Mouse (Mus musculus) spleen, adult 2 months (tissue): ENCODE results near the gene Coro6.

Source experiments
- CTCF ChIP-seq: fragments of 200-500 bp; IDR thresholded peaks from 2 replicates; pipeline ENCODE4 v1.5.1; 2011; ENCODE audit warnings: mild to moderate bottlenecking, inconsistent platforms; ENCODE audit not compliant: insufficient read depth, insufficient read length, insufficient replicate concordance; ENCODE audit errors: extremely low read depth
- POLR2A ChIP-seq: fragments of 200-500 bp; IDR thresholded peaks from 2 replicates; pipeline ENCODE4 v1.6.1; 2011; ENCODE audit warnings: low read depth, low read length, inconsistent platforms

GRCm38 (mm10) chr11:77502481-77502880 lies 40.3 kb downstream of the Coro6 start:
- TF ChIP-seq CTCF (no peak), POLR2A (no peak)
